Mouse (Mus musculus): ENCODE data around the gene Shtn1.
A peak's percentile ranks its signal among the peaks of the same experiment; 100 is the strongest.

The Shtn1 gene

DNA sequence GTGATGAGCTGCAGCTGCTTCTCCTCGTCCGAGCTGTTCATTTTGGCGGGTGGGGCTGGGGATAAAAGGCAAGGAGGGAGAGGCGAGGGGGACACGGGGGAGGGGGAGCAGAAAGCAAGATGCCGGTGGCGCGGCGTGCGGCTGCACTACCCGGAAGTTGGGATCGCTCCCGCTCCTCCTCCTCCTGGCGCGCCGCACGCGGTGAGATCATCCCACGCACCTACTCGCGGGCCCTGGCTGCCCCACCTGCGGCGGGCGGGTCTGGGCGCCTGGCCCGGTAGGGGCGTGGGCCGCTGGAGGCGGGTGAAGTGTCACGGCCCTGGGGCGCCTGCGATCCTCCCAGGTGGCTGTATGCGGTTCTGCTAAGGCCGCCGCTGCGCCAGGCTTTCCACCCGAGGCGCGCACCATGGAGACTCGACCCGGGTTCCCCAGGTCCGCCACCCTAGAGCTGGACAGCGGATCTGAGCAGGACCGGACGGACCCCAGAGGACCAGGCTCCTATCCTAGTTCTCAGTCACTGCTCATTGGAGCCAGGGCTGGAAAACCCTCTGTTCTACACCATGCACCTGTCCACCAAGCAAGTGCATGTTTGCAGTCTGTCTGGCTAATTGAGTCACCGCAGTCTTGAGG, at the start of gene Shtn1:
Shtn1 (minus strand) TSS at position 629 of the 630 bp plus-strand sequence.
- DNase-seq = peak; percentile 64

- DNase-seq = no peak
These were observed 38.3 kb upstream of the Shtn1 start for GRCm38 (mm10) chr19:59114152-59114551.

- DNase-seq = no peak
These were observed 34.0 kb upstream of the Shtn1 start for GRCm38 (mm10) chr19:59109937-59110336.

DNA sequence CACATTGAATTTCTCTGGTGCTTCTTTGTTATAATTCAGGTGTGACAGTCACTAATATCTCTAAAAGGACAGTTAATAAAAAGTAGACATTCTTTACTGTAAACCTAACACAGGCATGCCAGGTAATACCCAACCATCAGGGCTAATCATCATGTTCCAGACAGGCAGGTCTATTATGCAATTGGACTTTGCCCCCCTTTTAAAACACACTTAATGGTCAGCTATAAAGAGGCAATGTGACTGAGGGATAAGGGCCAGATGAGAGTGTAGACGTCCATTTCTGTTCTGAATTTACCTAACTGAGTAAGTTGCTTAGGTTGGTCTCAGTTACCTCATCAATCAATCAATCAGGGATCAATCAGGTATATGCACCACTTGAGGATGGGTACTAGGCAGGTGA, 22.4 kb upstream of the Shtn1 start:
- no peak for DNase-seq

- DNase-seq = no peak
These were observed 16.4 kb upstream of the Shtn1 start for GRCm38 (mm10) chr19:59092295-59092694.

GRCm38 (mm10) chr19:59090337-59090736, 14.4 kb upstream of the Shtn1 start:
- no peak for DNase-seq

DNA sequence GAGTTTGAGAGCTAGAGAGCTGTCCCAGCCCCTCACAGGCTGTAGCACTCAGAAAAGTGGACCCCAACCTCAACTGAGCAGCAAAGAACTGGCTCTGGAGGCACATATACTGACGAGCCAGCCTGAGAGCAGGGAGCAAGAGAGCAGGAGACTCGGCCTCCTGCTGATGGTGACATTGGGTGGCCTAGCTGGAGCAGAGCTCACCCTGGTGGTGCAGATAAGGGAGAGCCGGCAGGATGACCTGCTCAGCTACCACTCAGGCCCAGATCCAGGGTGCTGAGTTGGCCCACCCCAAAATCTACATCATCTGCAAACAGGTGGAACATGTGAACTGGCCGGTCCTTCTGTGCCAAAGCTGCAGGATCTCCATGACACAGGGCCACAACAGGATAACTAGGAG, 8.4 kb upstream of the Shtn1 start:
- DNase-seq = no peak

- DNase-seq = no peak
These were observed 231 bp upstream of the Shtn1 start for GRCm38 (mm10) chr19:59076131-59076530.

DNA sequence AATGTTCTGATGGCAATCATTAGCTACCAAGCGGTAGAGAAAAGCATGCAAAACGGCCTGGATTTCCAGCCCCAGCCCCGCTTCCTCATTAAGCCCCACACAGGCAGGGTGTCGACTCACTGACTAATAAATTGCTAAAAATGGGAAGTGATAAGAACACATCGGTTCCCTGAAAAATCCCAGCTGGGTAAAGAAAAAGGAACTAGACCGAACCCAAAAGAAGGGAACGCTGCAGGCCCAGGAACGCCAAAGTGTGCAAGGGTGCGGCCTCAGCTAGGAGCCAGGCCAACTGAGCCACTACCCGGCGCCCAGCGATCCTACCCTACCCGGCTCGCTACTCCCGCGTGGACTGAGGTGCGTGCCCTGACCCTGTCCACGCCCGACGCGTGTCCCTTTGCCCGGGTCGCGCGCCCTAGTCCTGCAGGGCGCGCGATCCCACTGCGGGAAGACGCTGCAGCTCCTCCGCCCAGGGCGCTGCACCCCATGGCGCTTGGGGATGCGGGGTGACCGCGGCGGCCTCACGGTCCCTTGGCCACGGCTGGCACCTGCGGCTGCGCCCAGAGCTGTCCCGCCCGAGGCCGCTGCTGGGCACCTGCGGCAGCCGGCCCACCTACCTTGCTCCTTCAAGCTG, 944 bp downstream of the Shtn1 start:
- DNase-seq = peak; percentile 17

GRCm38 (mm10) chr19:59074381-59074780, 1.5 kb downstream of the Shtn1 start:
- DNase-seq = no peak

DNA sequence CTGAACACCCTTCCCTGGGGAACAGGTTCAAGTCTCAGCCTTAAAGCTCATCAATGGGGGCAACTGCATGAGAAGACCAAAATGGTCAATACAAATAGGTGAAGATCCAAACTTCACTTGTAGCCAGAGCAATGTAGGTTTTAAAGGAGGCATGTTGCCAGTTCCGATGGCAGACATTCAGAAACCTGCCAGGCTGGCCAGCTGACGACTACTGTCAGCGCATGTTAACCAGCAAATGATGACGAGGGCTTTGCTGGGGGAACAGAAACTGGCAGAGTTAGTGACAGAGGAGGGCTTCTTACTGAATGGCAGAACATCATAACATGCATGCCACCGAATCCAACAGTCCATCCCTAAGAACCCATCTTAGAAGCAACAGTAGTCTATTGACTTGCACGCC, 2.9 kb downstream of the Shtn1 start:
- DNase-seq = no peak

DNA sequence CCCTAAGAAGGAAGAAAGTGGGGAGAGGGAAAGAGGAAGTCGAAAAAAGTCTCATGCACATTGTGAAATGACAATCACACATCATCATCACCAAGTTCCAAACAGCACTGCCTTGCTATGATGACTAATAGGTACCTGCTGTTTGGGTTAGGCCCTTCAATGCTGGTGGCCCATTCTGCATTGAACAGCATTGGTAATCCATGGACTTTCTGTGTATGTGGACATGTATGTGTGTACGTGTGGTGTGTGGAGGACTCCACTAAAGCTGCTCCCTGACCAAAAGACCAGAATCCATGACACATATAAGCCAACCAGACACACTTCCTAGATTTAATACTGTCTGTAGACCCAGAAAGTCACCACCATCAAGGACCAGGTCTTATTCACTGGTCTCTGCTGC, 3.9 kb downstream of the Shtn1 start:
- DNase-seq = no peak

DNA sequence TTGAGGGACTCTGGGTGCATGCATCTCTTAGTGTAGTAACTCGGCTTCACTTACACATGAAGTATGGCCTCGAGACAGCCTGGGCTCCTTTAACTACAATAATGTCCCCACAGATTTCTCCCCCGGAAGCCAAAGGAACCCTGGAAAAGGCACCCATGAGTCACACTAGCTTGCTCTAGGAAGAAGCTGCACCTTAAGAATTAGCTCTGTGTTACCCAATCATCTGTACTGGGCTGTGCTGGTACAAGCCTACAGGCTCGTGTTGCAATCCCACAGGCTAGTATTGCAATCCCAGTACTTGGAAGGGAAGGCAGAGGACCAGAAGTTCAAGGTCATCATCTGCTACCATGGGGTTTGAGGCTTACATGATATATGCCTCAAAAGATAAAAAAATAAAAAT, 4.5 kb downstream of the Shtn1 start:
- no peak for DNase-seq

GRCm38 (mm10) chr19:59067652-59068051, 8.2 kb downstream of the Shtn1 start:
- no peak for DNase-seq

DNA sequence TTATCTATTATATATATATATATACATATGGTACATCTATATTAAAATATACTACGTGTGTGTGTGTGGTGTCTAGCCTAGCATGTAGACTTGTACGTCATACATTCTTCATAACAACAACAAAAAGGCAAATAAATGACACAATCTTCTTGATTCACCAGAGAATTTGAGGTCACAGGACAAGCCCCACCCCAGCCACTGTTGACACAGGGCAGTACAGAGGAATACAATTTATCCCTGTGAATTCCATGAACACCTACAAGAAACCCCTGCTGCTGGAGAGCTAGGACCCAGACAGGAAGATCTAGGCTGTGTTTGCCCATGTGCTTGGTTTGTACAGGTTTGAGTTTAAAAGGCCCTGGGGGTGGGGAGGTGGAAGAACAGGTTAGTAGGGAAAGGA, 9.2 kb downstream of the Shtn1 start:
- no peak for DNase-seq

GRCm38 (mm10) chr19:59066115-59066514, 9.8 kb downstream of the Shtn1 start:
- no peak for DNase-seq

DNA sequence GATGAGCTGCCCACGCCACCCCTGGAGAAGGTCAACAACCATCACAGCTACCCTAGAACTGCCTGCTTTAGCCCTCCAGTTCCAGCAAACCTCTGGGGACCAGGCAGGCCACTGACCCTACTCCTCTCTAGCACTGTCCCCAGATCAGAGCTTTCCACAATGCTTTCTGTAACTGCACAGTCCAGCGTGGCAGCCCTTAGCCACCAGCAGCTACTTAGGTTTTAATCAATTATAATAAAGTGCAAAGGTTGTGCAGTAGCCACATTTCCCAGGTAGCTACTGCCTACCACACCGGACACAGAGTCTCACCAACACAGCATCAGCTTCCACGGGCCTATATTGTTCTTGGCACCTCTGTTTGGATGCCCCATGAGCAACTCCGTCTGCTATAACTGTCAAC, 11.3 kb downstream of the Shtn1 start:
- no peak for DNase-seq

GRCm38 (mm10) chr19:59063568-59063967, 12.3 kb downstream of the Shtn1 start:
- no peak for DNase-seq

DNA sequence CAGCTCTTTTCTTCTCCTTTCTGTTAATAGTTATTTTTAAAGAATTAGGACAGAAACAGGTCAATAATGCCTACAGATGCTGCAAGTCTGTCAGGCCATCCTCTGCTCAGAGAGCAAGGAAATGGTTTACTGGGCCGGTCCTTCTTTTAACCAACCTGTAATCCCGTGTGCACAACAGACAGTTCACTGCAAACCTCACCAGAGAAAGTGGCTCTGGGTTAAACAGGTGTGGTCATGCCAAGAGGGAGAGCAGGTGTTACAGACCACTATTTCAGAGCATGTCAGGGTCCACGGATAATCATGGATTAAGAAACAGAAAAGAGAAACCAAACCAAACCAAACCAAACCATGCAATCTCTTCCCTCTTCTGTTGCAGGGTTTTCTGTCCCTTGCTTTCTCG, 17.8 kb downstream of the Shtn1 start:
- DNase-seq = no peak

GRCm38 (mm10) chr19:59057366-59057765, 18.5 kb downstream of the Shtn1 start:
- DNase-seq = no peak

- no peak for DNase-seq
These were observed 21.3 kb downstream of the Shtn1 start for GRCm38 (mm10) chr19:59054632-59054951.

- no peak for DNase-seq
These were observed 21.8 kb downstream of the Shtn1 start for GRCm38 (mm10) chr19:59053931-59054631.

DNA sequence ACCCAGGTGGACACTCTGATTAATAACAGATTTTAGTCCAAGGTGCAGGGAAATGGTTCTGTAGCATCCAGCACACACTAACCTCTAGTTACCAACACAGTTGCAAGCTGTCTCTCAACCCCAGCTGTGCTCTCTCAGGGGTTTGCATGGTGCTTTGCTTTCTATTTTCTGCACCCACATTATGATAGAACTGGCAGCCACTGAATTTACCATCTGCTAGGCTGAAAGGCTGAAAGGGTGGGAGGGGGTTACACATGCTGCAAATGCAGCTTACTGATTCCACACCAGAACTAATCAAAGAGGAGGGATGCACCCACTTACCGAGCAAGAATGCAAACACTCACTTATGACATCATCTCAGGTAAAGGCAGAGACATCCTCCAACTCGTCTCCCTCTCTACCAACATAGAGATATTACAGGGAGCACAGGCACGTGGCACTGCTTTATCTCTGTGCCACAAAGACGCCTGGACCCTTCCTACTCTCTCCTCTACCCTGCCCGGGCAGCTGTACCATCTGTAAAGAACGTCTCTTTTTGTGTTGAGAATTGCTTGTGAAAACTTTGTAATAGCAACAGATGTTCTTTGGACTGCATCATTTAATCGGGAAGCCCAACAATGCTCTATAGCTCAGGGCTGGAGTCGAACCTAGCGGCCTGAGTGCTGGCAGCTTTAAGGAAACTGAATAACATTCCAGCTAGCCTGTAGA, 23.0 kb downstream of the Shtn1 start:
- DNase-seq = no peak

- DNase-seq = no peak
These were observed 23.8 kb downstream of the Shtn1 start for GRCm38 (mm10) chr19:59052053-59052452.
